Mouse (Mus musculus): ENCODE measurements around the gene Gm3187.
"Not testable (repeated sequence)": the region's sequence is repeated elsewhere in the genome, so short reads cannot be mapped to it uniquely, and the experiment has no call there.

The Gm3187 gene

DNA sequence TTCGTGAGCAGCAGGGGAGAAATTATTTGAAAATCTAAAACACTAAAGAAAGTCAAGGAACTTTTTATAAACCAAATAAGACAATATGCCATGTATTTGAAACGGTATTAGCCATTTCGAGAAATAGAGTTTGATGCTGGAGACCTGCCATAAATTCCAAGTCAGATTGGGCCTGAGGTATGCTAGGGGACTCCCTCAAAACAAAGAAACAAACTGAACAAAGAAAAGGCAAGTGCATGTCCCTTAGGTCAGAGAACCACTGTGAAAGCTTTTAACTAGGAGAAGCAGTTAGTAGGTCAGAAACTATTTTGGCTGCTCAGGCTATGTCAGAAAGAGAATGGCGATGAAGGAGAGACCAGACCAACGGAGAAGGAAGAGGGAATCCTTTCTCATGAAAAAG lies at the start of gene Gm3187:
Gm3187 (plus strand) TSS at position 301 of the 400 bp plus-strand sequence.
- DNase-seq = not testable (repeated sequence)

DNA sequence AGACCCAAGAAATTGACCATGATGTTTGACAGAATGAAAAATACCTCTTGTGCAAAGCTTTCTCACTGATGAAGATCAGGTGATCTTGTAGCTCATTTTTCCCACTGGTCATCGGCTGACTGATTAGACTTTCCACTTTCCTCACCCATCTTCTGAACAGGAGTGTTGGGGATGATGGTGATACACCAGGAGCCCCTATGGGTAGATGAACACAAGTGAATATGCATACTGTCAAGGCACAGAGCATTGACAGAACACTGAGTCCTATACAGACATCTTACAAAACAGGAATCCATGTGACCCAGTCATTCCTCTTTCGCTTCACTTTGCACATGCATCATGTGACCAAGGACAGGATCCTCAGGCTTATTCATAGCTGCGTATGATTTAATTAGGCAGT lies 28.6 kb upstream of the Gm3187 start, which contains the start of gene Gm3194:
Gm3194 (minus strand) TSS at position 101 of the 400 bp plus-strand sequence.
- not testable (repeated sequence) for DNase-seq

- not testable (repeated sequence) for DNase-seq
These were observed 23.5 kb upstream of the Gm3187 start for GRCm38 (mm10) chr14:5460469-5460868.

DNA sequence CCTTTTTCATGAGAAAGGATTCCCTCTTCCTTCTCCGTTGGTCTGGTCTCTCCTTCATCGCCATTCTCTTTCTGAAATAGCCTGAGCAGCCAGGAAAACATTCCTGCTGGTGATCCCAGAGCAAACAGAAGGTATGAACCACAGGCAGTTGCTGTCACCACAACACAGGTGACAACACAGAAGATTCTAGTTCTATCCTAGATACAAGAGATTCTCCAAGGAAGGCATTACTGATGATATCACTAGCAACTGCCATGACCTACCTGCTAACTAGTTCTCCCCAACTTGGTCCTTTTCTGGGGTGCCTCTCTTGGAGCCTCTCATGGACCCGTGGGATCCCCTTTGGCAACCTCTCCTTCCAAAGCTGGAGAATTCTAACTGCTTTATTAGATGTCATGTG lies 6.3 kb upstream of the Gm3187 start, which contains the start of gene Gm8246:
Gm8246 (minus strand) TSS at position 101 of the 400 bp plus-strand sequence.
- not testable (repeated sequence) for DNase-seq

DNA sequence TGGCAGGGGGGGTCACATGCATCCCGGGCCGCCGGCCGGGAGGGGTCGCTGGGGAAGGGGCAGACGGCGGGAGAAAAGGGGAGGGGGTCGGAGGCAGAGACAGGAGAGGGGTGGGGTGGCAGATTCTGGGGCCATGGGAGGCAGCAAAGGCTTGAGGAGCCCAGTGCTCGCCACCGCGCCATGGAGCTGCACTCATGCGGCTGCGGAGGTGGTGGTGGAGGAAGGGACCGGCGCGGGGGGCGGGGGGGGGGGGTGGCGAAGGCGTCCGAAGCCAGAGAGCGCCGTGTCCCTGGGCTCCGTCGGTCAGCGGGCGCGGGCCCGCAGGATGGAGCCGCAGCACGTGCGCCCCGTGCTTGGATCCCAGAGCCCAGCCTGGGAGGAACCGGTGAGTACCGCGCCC lies 17.4 kb downstream of the Gm3187 start, which contains the start of gene Gm3488:
Gm3488 (plus strand) TSS at position 301 of the 400 bp plus-strand sequence.
- not testable (repeated sequence) for DNase-seq

DNA sequence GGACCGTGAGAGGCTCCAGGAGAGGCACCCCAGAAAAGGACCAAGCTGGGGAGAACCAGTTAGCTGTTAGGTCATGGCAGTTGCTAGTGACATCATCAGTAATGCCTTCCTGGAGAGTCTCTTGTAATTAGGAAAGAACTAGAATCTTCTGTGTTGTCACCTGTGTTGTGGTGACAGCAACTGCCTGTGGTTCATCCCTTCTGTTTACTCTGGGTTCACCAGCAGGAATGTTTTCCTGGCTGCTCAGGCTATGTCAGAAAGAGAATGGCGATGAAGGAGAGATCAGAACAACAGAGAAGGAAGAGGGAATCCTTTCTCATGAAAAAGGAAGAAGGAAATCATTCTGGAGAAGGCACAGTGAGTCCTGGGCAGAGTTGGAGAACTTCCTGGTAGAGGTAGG lies 54.2 kb downstream of the Gm3187 start, which contains the start of gene Gm3532:
Gm3532 (plus strand) TSS at position 301 of the 400 bp plus-strand sequence.
- not testable (repeated sequence) for DNase-seq
